Mouse (Mus musculus) hindbrain, embryonic 14.5 days (tissue): ENCODE measurements around the gene Neurl1b. TPM values are rescaled to one million over a fixed set of nuclear protein-coding genes. Genes with fewer than 3 reads are reported as not detected.

ENCODE experiments used
- ATAC-seq: fragments of 200-750 bp; cut with Nextera tagmentation; 2 replicates; pipeline ENCODE4 v1.8.0; 2017; ENCODE audit warnings: moderate number of reproducible peaks, mild to moderate bottlenecking, moderate TSS enrichment, moderate library complexity; ENCODE audit not compliant: low FRiP score
- DNase-seq: peaks from one replicate; pipeline ENCODE4 v3.0.0-alpha.2; 2015; ENCODE audit warnings: low spot score
- H3K27ac ChIP-seq: fragments of 300-500 bp; sonication (generic); 2 replicates; pipeline ENCODE4 v1.5.1; 2014; ENCODE audit warnings: mild to moderate bottlenecking, moderate library complexity
- H3K27me3 ChIP-seq: fragments of 300-500 bp; sonication (generic); 2 replicates; pipeline ENCODE4 v1.6.1; 2014; ENCODE audit warnings: mild to moderate bottlenecking, low read length, mixed read lengths; ENCODE audit not compliant: control insufficient read depth, insufficient read depth
- H3K36me3 ChIP-seq: fragments of 300-500 bp; sonication (generic); replicated peaks from 2 replicates; pipeline ENCODE4 v1.6.1; 2014; ENCODE audit not compliant: control insufficient read depth, insufficient read depth
- H3K4me1 ChIP-seq: fragments of 300-500 bp; sonication (generic); replicated peaks from 2 replicates; pipeline ENCODE4 v1.6.1; 2014; ENCODE audit warnings: antibody characterized with exemption, low read length, mixed read lengths; ENCODE audit not compliant: control insufficient read depth, insufficient read depth
- H3K4me2 ChIP-seq: fragments of 300-500 bp; sonication (generic); replicated peaks from 2 replicates; pipeline ENCODE4 v1.6.1; 2014; ENCODE audit warnings: mild to moderate bottlenecking, moderate library complexity
- H3K4me3 ChIP-seq: fragments of 300-500 bp; sonication (generic); replicated peaks from 2 replicates; pipeline ENCODE4 v1.5.1; 2014; ENCODE audit warnings: mild to moderate bottlenecking, low read length
- H3K9ac ChIP-seq: fragments of 300-500 bp; sonication (generic); 2 replicates; pipeline ENCODE4 v1.6.1; 2014
- H3K9me3 ChIP-seq: fragments of 300-500 bp; sonication (generic); 2 replicates; pipeline ENCODE4 v1.6.1; 2016; ENCODE audit warnings: low read length; ENCODE audit not compliant: control insufficient read depth
- WGBS: fragments of 180-500 bp; shearing (Covaris S2); extraction: QIAGEN DNeasy Blood & Tissue Kit; methylation state at CpG from one replicate; pipeline ENCODE4 v1.1.7; 2014; 5-methylcytosine and 5-hydroxymethylcytosine counted together
- polyA plus RNA-seq: library from polyadenylated mRNA; unstranded; fragments of >200 nt; fragmentation: Nextera tagmentation; extraction: Ambion mirVana; gene quantifications from 2 replicates; pipeline ENCODE4 v1.2.1, GENCODE M21; 2014

The Neurl1b gene
- polyA plus RNA-seq, 1 experiment from 2014 or later = 1.9 TPM

DNA sequence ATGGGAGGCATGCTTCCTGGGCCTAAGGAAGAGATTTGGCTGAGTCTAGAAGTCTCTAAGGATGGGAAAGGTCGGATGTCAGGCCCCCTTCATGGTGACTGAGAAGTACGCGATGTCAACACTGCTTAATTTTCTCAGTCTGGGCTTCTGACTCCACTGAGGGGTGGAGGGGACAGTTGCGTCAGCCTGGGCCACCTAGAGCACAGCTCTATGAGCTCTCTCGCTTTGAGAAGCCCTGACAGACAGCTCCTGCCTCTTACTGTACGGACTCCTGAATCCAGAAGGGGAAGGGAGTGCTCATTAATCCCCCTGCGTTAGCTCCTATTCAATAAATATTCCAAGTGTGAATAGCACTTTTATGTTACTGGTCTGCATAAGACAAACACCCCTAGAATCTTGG is 43.4 kb downstream of the Neurl1b start:
- DNase-seq (no peak), ATAC-seq (no peak)
- Histone ChIP-seq H3K27me3 (no peaks in the 10 kb centered on the region), H3K4me2 (no peak overlapping the region), H3K36me3 (no peaks in the 10 kb centered on the region), H3K4me1 (no peaks in the 10 kb centered on the region), H3K9me3 (no peaks in the 10 kb centered on the region), H3K4me3 (no peak overlapping the region), H3K9ac (no peak overlapping the region), H3K27ac (no peak overlapping the region)
- WGBS = 64% methylated on average over 7 of the region's 7 CpGs

DNA sequence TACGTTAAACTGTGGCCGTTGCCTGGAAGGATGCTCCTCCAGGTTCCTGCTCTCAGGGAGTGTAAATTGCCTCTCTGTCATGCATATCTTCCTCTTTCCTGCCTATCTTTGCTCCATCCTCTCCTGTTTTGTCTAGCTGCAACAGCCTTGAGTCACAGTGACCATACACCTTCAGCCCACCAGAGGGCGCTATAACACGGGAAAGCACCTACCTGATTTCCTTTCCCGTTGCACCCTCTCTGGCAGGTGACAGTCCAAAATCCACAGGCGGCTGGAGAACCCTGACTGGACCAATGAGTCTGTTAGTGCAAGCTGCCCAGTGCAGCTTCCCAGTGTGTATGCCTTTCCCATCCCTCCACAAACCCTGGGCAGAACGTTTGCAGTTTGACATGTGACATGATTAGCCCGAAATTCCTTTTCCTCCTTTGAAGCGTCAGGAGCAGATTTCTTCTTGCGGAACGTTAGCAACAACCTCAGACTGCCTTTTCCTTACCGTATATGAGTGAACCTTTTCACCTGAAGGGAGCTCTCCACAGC is 48.1 kb downstream of the Neurl1b start:
- Histone ChIP-seq H3K27me3 (no peaks in the 10 kb centered on the region), H3K4me3 (no peak overlapping the region), H3K27ac (no peak overlapping the region), H3K9me3 (no peaks in the 10 kb centered on the region), H3K4me2 (no peak overlapping the region), H3K36me3 (no peaks in the 10 kb centered on the region), H3K9ac (no peak overlapping the region), H3K4me1 (no peaks in the 10 kb centered on the region)
- ATAC-seq = no peak
- DNase-seq = peak; percentile 85
- 36% methylated on average over 12 of the region's 12 CpGs for WGBS

DNA sequence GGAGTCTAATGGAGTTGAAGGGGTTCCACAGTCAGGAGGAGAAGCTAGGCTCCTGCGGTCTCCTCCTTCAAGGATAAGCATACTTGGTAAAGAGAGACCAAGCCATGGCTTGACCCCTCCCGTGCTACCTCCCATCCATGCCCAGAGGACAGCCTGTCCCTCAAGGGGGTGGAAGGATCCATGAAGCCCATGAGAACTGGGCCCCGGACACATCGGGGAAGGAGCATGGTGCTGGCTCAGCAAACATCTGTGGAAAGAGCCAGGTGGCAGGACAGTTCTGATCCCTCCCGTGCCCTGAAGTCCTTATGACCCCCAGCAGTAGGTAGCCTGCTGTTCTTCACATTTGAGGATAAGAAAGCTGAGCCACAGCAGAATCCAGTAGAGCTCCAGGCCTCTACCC is 48.8 kb downstream of the Neurl1b start:
- 87% methylated on average over 4 of the region's 5 CpGs for WGBS
- no peak overlapping the region for H3K4me3 ChIP-seq
- no peaks in the 10 kb centered on the region for H3K27me3 ChIP-seq
- no peak overlapping the region for H3K27ac ChIP-seq
- no peaks in the 10 kb centered on the region for H3K9me3 ChIP-seq
- no peak for ATAC-seq
- H3K9ac ChIP-seq = no peak overlapping the region
- no peaks in the 10 kb centered on the region for H3K4me1 ChIP-seq
- H3K4me2 ChIP-seq = no peak overlapping the region
- DNase-seq = no peak
- no peaks in the 10 kb centered on the region for H3K36me3 ChIP-seq

DNA sequence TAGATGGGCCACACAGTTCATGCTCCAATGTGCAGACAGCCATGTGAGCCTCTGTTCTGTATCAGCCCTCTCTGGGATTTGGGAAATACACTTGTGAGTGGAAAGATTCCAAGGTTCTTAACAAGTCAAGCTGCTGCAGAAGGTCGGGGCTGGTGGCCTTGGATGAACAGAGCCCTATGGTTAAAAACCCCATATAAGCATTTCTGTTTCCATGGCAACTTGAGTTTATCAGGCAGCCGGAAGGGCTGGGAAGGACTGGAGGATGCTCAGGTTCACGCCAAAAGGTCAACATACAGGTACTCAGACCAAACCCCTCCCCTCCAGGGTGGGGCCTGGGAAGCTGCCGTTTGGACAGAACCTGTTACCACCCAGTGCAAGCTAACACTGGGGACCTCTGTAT is 49.4 kb downstream of the Neurl1b start:
- Histone ChIP-seq H3K9me3 (no peaks in the 10 kb centered on the region), H3K36me3 (no peaks in the 10 kb centered on the region), H3K27ac (no peak overlapping the region), H3K4me1 (no peaks in the 10 kb centered on the region), H3K4me3 (no peak overlapping the region), H3K9ac (no peak overlapping the region), H3K27me3 (no peaks in the 10 kb centered on the region), H3K4me2 (no peak overlapping the region)
- ATAC-seq (no peak), DNase-seq (no peak)
- 53% methylated on average over 4 of the region's 4 CpGs for WGBS

DNA sequence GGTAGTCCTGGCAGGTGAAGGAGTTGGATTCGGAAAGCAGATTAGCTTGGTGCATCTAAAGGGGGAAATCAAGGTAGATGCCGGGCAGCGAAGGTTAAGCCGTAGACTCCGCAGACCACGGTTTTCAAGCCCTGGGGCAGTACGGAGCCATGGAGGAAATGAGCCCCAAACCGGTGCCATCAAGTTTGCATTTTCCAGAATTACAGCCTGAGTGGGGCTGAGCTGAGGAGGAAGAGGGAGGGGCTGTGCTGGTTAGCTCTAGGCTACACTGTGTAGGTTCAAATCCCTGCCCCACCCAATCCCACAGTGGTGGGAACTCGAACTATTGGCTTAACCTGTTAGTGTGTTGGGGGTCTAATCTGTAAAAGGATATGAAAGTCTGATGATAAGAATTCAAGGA is 49.9 kb downstream of the Neurl1b start:
- ATAC-seq (no peak), DNase-seq (no peak)
- Histone ChIP-seq H3K4me3 (no peak overlapping the region), H3K4me2 (no peak overlapping the region), H3K4me1 (no peaks in the 10 kb centered on the region), H3K27me3 (no peaks in the 10 kb centered on the region), H3K27ac (no peak overlapping the region), H3K36me3 (no peaks in the 10 kb centered on the region), H3K9me3 (no peaks in the 10 kb centered on the region), H3K9ac (no peak overlapping the region)
- WGBS = 82% methylated on average over 9 of the region's 9 CpGs

DNA sequence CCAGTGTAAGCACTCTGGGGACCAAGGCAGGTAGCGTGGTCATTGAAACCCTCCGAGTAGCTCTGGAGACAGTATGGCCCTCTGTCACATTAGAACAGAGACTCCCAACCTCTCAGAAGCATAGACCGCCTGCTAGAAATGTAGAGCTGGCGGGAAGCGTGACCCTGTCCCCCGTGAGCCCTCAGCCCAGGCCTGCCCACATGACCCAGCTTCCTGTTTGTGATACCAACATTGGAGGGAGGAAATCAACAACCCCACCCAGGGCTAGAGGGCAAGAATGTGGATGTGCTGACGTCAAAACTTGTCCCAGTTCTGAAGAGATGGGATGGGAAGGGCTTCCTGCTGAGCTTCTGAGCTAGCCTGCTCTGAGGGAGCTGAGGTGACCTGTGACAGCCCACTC is 50.3 kb downstream of the Neurl1b start:
- Histone ChIP-seq H3K4me3 (no peak overlapping the region), H3K4me1 (no peaks in the 10 kb centered on the region), H3K4me2 (no peak overlapping the region), H3K9me3 (no peaks in the 10 kb centered on the region), H3K27ac (no peak overlapping the region), H3K27me3 (no peaks in the 10 kb centered on the region), H3K9ac (no peak overlapping the region), H3K36me3 (no peaks in the 10 kb centered on the region)
- no peak for DNase-seq
- 73% methylated on average over 7 of the region's 7 CpGs for WGBS
- no peak for ATAC-seq

DNA sequence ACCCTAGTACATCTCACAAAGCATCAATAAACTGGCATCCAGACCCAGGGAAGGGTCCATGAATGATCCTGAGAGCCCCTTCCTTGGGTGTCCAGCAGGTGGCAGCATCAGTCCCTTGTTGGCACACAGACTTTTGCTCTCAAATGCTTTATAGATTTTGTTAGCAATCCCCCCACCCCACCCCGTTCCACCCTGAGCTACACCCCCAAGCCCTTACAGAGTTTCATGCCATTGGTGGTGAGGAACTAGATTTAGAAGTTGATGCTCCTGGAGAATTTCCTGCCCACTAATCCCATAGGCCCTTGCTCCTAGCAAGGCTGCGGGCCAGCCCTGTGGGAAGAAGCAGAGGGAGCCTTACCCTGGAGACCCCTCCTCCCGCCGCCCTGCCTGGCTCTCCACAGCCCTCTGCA is 52.1 kb downstream of the Neurl1b start:
- 7% methylated on average over 4 of the region's 4 CpGs for whole genome bisulfite sequencing
- DNase-seq (peak; percentile 89), ATAC-seq (no peak)
- Histone ChIP-seq H3K4me1 (no peaks in the 10 kb centered on the region), H3K4me2 (peak overlapping the region; percentile 28), H3K36me3 (no peaks in the 10 kb centered on the region), H3K4me3 (no peak overlapping the region), H3K9me3 (no peaks in the 10 kb centered on the region), H3K9ac (no peak overlapping the region), H3K27me3 (no peaks in the 10 kb centered on the region), H3K27ac (no peak overlapping the region)

DNA sequence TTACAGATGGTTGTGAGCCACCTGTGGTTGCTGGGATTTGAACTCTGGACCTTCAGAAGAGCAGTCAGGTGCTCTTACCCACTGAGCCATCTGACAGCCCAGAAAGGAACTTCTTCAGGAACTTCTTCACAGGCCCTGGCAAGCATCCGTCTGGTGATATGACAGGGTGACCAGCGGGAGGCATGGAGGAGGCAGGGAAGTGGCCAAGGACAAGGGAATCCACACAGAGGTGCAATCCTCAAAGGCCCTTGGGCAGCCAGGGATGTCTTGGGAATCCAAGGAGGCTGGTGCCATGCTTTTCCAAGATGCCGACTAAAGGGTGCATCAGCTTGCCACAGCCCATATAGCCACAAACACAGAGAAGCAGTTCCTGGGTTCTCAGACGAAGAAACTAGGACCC is 53.0 kb downstream of the Neurl1b start:
- no peak for ATAC-seq
- no peak overlapping the region for H3K27ac ChIP-seq

DNA sequence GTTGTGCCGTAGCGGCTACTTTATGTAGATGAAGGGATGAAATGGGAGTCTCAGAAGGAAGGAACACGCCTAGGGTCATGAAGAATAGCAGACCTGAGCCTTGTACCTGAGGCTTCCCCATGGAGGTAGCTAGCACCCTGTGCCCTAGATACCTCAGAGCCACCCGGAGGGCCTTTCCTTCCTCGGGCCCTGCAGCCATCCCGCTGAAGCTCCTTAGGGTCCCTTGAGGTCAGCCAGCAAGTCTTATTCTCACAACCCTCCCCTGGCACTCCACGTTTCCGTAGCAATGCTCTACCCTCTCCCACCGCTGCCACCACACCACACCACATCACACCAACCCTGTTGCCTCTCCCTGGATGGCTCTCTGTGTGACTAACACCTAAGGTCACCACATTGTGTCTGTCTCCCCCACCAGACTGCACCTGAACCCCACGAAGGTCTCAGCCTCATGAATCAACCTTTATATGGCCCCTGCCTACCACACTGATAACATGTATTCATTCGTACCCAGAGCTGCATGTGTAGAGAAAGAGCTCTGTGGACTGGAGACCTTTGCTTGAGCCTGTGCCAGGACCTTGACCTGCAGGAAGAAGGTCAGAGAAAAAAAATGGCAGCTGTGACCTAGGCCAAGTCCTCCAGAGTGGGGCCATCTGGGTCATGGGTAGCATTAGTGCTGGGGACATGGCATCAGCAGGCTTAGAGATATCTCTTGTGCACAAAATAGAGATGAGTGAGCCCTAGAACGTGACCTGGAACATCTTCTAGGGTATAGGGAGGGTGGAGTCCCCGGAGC is 53.7 kb downstream of the Neurl1b start:
- DNase-seq = no peak
- no peak for ATAC-seq
- H3K4me2 ChIP-seq = no peak overlapping the region
- H3K4me3 ChIP-seq = no peak overlapping the region
- H3K36me3 ChIP-seq = no peaks in the 10 kb centered on the region
- H3K27ac ChIP-seq = no peak overlapping the region
- no peaks in the 10 kb centered on the region for H3K9me3 ChIP-seq
- H3K4me1 ChIP-seq = no peaks in the 10 kb centered on the region
- WGBS = 89% methylated on average over 13 of the region's 13 CpGs
- no peak overlapping the region for H3K9ac ChIP-seq
- no peaks in the 10 kb centered on the region for H3K27me3 ChIP-seq

More for the DNA sequence above, 53.0 kb downstream of the Neurl1b start:
- no peak overlapping the region for H3K4me2 ChIP-seq
- H3K4me1 ChIP-seq = no peaks in the 10 kb centered on the region
- WGBS = 92% methylated on average over 4 of the region's 4 CpGs
- H3K9ac ChIP-seq = no peak overlapping the region
- no peaks in the 10 kb centered on the region for H3K27me3 ChIP-seq
- no peak for DNase-seq
- no peaks in the 10 kb centered on the region for H3K36me3 ChIP-seq
- H3K4me3 ChIP-seq = no peak overlapping the region
- no peaks in the 10 kb centered on the region for H3K9me3 ChIP-seq
